Mouse (Mus musculus): ENCODE measurements around the gene Dvl2.
"Not testable (repeated sequence)": the region's sequence is repeated elsewhere in the genome, so short reads cannot be mapped to it uniquely, and the experiment has no call there.

Dvl2 gene

DNA sequence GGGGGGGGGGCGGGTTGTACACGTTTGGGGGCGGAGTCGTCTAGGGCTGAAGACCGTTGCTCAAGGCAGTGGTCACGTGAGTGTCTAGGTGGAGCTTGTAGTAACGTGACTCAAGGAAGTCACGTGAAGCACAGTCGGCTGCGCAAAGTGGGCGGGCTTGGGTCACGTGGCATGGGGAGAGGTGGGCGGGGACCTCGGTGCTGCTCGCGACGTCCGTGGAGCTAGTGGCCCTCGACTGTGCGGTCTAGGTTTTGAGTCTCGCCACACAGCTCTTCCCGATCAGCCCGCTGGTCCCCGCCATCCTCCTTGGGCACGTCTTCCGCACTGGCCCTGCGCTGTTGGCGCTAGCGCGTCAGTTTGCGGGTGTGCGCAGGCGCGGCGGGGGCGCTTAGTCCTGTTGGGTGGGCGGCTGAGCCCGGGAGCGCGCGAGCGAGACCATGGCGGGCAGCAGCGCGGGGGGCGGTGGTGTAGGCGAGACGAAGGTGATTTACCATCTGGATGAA is at the start of gene Dvl2:
Dvl2 (plus strand) TSS at position 200 of the 503 bp plus-strand sequence.
- peak; percentile 96 for DNase-seq

- peak; percentile 45 for DNase-seq
Measured at GRCm38 (mm10) chr11:69950807-69951459, 49.5 kb upstream of the Dvl2 start.

DNA sequence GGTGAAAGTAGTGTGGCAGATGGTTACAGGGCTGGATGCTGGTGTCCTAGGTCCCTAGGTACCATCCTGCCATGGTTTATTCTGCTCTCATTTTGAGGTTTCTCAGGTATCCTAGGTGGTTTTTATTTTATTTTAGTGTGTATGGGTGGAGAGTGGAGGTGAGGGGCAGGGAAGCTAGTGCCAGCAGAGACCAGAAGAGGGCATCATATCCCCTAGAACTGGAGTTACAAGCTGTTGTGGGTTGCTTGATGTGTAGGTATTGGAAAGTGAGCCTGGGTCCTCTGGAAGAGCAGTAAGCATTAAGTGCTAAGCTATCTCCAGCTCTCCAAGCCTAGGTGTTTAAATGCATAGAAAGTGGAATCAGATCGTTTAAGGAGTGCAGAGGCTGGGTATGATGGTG is 48.1 kb upstream of the Dvl2 start:
- no peak for DNase-seq

- DNase-seq: no peak
Measured at GRCm38 (mm10) chr11:69953267-69953915, 47.0 kb upstream of the Dvl2 start.

GRCm38 (mm10) chr11:69955618-69956017 is 44.8 kb upstream of the Dvl2 start:
- not testable (repeated sequence) for DNase-seq

- DNase-seq: no peak
Measured at GRCm38 (mm10) chr11:69956218-69956617, 44.2 kb upstream of the Dvl2 start.

GRCm38 (mm10) chr11:69960616-69961015 is 39.8 kb upstream of the Dvl2 start:
- no peak for DNase-seq

DNA sequence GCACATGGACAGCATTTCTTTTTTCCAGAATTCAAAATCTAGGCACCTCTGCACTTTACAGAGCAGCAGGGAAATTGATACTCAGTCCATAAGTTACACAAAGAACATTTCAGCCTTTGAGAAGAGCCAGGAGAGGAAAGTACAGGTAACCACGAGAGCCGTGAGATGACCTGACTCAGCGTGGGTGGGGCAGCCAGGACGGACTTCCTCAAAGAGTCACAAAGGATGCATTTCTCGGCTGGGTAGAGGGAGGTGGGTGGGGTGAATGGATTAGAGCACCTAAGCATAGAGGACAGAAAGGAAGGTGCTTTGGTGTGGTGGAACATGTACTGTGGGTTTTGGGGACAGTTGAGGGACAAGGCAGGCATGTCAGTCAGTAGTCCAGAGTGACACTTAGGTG is 38.6 kb upstream of the Dvl2 start:
- no peak for DNase-seq

- no peak for DNase-seq
Measured at GRCm38 (mm10) chr11:69964650-69965270, 35.6 kb upstream of the Dvl2 start, which contains the start of gene Cldn7. Cldn7 (plus strand) TSS chr11:69964779.

DNA sequence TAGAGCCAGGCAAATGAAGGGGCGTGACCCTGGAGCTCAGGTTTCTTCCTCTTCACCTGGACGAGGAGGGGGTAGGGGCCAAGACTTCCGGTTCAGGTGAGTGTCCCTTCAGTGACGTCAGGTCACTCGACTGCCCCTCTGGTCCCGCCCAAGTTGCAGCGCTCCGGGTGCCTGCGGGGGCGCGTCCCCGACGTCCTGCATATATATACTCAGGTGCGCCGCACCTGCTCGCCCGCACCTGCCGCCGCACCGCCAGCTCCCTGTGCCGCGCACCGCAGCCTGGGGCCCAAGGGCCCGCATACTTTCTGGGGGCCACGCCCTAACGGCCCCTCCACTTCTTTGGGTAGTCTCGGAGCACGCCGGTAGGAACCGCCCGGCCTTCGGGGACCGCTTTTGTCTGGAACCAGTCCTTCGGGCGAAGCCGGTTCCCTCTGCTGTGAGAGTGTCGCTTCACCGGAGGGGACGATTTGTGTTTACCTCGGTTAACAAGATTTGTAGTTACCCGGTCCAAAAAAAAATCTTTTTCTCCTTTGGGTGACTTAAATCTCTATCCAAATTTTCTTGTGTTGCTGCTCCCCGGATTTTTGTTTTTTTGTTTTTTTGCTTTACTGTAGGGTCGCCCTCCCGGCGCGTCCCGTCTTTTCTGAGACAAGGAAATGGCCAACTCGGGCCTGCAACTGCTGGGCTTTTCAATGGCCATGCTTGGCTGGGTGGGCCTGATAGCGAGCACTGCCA is 35.0 kb upstream of the Dvl2 start:
- peak; percentile 78 for DNase-seq

GRCm38 (mm10) chr11:69966006-69966859 is 34.2 kb upstream of the Dvl2 start:
- DNase-seq: peak; percentile 84

- DNase-seq: no peak
Measured at GRCm38 (mm10) chr11:69966860-69967517, 33.4 kb upstream of the Dvl2 start.

GRCm38 (mm10) chr11:69968793-69969192 is 31.6 kb upstream of the Dvl2 start:
- no peak for DNase-seq

GRCm38 (mm10) chr11:69970222-69970621 is 30.2 kb upstream of the Dvl2 start:
- no peak for DNase-seq

GRCm38 (mm10) chr11:69970775-69971174 is 29.6 kb upstream of the Dvl2 start:
- DNase-seq: no peak

- no peak for DNase-seq
Measured at GRCm38 (mm10) chr11:69974907-69975306, 25.5 kb upstream of the Dvl2 start.

DNA sequence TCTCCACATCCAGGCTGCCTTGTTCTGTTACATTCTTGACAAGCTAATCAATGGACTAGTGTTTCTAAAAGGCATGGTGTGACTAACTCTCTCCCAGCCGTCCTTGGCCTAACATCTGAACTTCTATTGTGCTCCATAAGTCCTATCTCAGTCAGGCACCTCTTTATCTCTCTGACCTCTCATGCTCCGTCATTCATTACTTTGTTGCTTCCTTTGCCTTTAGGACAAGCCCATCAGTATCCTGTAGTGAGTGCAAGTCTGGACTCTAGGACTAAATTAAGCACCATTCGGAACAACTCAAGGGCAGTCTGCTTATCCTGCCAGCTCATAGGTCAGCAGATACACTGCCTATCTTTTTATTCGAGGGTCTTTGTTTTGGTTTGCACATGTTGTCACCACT is 24.1 kb upstream of the Dvl2 start:
- DNase-seq: no peak

- no peak for DNase-seq
Measured at GRCm38 (mm10) chr11:69979827-69980195, 20.6 kb upstream of the Dvl2 start.

- peak; percentile 98 for DNase-seq
Measured at GRCm38 (mm10) chr11:69980196-69981140, 19.9 kb upstream of the Dvl2 start.

DNA sequence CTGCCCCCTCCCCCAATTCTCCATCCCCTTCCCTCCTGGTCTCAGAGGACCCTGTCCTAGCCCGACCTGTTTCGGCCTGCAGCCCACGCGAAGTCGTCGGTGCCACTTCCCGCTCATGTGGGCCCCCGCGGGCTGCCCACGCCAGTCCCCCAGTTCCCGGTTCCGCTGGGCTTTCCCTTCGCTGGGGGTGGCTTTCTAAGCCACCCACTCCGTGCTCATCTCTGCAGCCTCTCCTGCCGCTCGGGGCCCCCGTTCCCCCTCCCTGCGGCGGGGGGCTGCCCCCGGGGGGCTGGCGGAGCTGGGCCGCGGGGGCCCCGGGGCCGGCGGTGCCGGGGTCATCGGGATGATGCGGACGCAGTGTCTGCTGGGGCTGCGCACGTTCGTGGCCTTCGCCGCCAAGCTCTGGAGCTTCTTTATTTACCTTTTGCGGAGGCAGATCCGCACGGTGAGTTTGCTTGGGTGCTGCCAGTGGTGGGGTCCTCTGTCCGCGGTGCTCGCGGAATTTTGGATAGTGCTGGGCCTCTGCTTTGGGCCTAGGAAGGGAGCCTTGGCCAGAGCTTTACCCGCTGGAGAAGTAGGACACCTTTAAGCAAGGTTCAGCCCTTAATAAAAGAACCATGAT is 19.1 kb upstream of the Dvl2 start, which contains the start of gene Ctdnep1:
Ctdnep1 (plus strand) TSS at position 16 of the 622 bp plus-strand sequence.
- DNase-seq: peak; percentile 57
